Mouse (Mus musculus) liver, postnatal 0 days (tissue): ENCODE measurements around the gene Ap3b1. TPM values are rescaled to one million over a fixed set of nuclear protein-coding genes. Genes with fewer than 3 reads are reported as not detected.
A peak's percentile ranks its signal among the peaks of the same experiment; 100 is the strongest.
"Not testable (repeated sequence)": the region's sequence is repeated elsewhere in the genome, so short reads cannot be mapped to it uniquely, and the experiment has no call there.

ENCODE experiments used
- ATAC-seq: fragments of 200-750 bp; cut with Nextera tagmentation; 2 replicates; pipeline ENCODE4 v1.8.0; 2017; ENCODE audit warnings: mild to moderate bottlenecking, moderate library complexity
- DNase-seq: peaks from one replicate; pipeline ENCODE4 v3.0.0-alpha.2; 2016
- H3K27ac ChIP-seq: fragments of 300-500 bp; sonication (generic); 2 replicates; pipeline ENCODE4 v1.5.1; 2014; ENCODE audit warnings: antibody characterized with exemption, moderate library complexity, mild to moderate bottlenecking, low read depth
- H3K27me3 ChIP-seq: fragments of 300-500 bp; sonication (generic); 2 replicates; pipeline ENCODE4 v1.6.1; 2014; ENCODE audit warnings: low read length, control low read depth, mixed read lengths; ENCODE audit not compliant: insufficient read depth
- H3K36me3 ChIP-seq: fragments of 300-500 bp; sonication (generic); replicated peaks from 2 replicates; pipeline ENCODE4 v1.6.1; 2014; ENCODE audit warnings: mild to moderate bottlenecking, control low read depth, low read length, moderate library complexity, mixed read lengths; ENCODE audit not compliant: insufficient read depth
- H3K4me1 ChIP-seq: fragments of 300-500 bp; sonication (generic); 2 replicates; pipeline ENCODE4 v1.6.1; 2014; ENCODE audit warnings: antibody characterized with exemption, mild to moderate bottlenecking, control low read depth; ENCODE audit not compliant: insufficient read depth
- H3K4me2 ChIP-seq: fragments of 300-500 bp; sonication (generic); 2 replicates; pipeline ENCODE4 v1.6.1; 2014; ENCODE audit warnings: low read depth, mild to moderate bottlenecking, low read length, moderate library complexity, mixed read lengths
- H3K4me3 ChIP-seq: fragments of 300-500 bp; sonication (generic); 2 replicates; pipeline ENCODE4 v1.5.1; 2014; ENCODE audit warnings: low read depth, low read length
- H3K9ac ChIP-seq: fragments of 300-500 bp; sonication (generic); replicated peaks from 2 replicates; pipeline ENCODE4 v1.6.1; 2014; ENCODE audit warnings: mild to moderate bottlenecking, moderate library complexity
- H3K9me3 ChIP-seq: fragments of 300-500 bp; sonication (generic); 2 replicates; pipeline ENCODE4 v1.6.1; 2016; ENCODE audit warnings: mild to moderate bottlenecking, control low read depth, low read length, mixed read lengths
- CTCF ChIP-seq: sonication (generic); IDR thresholded peaks from 2 replicates; pipeline ENCODE4 v1.5.1; 2016; ENCODE audit warnings: antibody characterized with exemption, low read depth
- EP300 ChIP-seq: IDR thresholded peaks from 2 replicates; pipeline ENCODE4 v1.6.1; 2016; ENCODE audit warnings: antibody characterized with exemption, low read depth, mild to moderate bottlenecking
- WGBS: fragments of 180-500 bp; shearing (Covaris S2); extraction: QIAGEN DNeasy Blood & Tissue Kit; methylation state at CpG from one replicate; pipeline ENCODE4 v1.1.7; 2014; ENCODE audit not compliant: insufficient replicate concordance; 5-methylcytosine and 5-hydroxymethylcytosine counted together
- polyA plus RNA-seq: library from polyadenylated mRNA; unstranded; fragments of >200 nt; fragmentation: Nextera tagmentation; extraction: Ambion mirVana; gene quantifications from 2 replicates; pipeline ENCODE4 v1.2.1, GENCODE M21; 2015

Gene Ap3b1
- polyA plus RNA-seq, 1 experiment from 2014 or later: 15.1 TPM

DNA sequence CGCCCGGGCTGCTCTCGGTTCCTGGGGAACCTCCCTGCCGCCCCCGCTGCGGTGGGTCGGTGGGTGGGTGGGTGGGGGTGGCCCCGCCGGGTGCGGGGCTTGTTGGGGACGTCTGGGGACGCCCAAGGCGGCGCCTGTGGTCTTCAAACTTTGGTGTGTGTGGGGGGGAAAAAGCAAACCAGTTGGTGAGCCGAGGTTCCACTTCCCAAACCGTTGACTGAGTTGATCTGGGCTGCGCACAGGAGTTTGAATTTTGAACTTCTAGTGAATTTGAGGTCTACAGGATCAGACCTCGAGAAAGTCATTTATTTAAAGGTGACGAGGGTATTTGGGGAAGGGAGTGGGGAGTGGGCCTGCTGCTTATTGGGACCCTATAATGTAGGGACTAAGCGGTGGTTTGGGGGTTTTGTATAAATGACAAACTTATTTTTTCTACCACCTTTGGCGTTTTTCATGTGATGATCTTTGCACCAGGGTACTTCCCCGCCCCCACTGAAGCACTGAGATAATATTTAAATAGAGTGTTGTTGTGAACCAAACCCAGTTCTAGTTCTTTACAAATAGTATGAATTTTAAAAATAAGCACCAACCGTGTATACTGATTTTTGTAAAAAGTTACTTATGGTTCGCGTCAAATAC is 641 bp downstream of the Ap3b1 start:
- Histone ChIP-seq H3K9me3 (no peaks in the 10 kb centered on the region), H3K4me2 (peak overlapping the region; percentile 87), H3K4me3 (peak overlapping the region; percentile 90), H3K9ac (peak overlapping the region; percentile 90), H3K36me3 (peaks cover 8% of the 10 kb centered on the region; the same call in 1 of the 2 replicates), H3K27me3 (no peaks in the 10 kb centered on the region), H3K4me1 (peaks cover 10% of the 10 kb centered on the region), H3K27ac (peak overlapping the region; percentile 87)
- DNase-seq: no peak
- no peak; the same call in 1 of the 2 replicates for ATAC-seq
- WGBS: 15% methylated on average over 25 of the region's 25 CpGs
- TF ChIP-seq CTCF (no peak), EP300 (no peak)

DNA sequence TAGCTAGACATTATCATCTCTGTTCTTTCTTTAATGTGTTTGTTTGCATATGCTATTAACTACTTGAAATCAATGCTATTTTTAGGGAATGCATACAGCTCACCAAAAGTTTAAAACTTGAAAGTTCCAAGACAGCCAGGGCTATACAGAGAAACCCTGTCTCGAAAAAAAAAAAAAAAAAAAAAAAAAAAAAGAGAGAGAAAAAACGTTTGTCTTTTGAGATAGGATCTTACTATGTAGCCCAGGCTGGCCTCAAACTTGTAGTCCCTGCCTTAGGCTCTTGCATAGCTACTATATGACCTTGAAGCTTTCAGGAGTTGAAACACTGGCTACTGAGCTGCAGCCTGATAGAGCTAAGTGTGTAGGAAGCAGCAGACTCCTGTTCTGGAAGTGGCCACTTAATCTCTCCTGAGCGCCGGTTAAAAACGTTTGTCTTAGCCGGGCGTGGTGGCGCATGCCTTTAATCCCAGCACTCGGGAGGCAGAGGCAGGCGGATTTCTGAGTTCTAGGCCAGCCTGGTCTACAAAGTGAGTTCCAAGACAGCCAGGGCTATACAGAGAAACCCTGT is 2.3 kb downstream of the Ap3b1 start:
- H3K4me1 ChIP-seq: peaks cover 23% of the 10 kb centered on the region
- H3K4me3 ChIP-seq, H3K9ac ChIP-seq, DNase-seq, H3K36me3 ChIP-seq, H3K27me3 ChIP-seq, ATAC-seq, H3K4me2 ChIP-seq, H3K27ac ChIP-seq, H3K9me3 ChIP-seq: not testable (repeated sequence)
- 75% methylated on average over 10 of the region's 10 CpGs for WGBS

DNA sequence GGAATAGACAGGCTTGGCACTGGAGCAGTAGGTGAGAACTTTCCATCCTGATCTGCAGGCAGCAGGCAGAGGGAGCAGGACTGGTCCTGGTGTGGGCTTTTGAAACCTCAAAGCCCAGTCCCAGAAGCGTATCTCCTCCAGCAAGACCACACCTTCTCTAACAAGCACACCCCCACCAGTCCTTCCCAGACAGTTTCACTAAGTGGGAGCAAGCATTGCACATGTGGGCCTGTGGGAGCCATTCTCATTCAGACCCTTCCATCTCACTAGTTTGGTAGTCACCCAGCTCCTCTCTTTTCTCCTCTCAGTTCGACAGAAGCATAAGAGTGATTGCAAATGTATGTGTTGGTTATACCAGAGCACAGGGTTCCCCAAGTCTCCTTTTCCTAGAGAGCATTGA is 5.6 kb downstream of the Ap3b1 start:
- no peak overlapping the region for H3K4me2 ChIP-seq
- peaks cover 16% of the 10 kb centered on the region for H3K4me1 ChIP-seq
- no peaks in the 10 kb centered on the region for H3K9me3 ChIP-seq
- H3K27ac ChIP-seq: no peak overlapping the region
- WGBS: 74% methylated on average over 2 of the region's 2 CpGs
- TF ChIP-seq CTCF (no peak), EP300 (no peak)
- DNase-seq (no peak), ATAC-seq (no peak)
- no peaks in the 10 kb centered on the region for H3K27me3 ChIP-seq
- H3K4me3 ChIP-seq: no peak overlapping the region
- H3K9ac ChIP-seq: no peak overlapping the region
- peaks cover 8% of the 10 kb centered on the region; the same call in 1 of the 2 replicates for H3K36me3 ChIP-seq

DNA sequence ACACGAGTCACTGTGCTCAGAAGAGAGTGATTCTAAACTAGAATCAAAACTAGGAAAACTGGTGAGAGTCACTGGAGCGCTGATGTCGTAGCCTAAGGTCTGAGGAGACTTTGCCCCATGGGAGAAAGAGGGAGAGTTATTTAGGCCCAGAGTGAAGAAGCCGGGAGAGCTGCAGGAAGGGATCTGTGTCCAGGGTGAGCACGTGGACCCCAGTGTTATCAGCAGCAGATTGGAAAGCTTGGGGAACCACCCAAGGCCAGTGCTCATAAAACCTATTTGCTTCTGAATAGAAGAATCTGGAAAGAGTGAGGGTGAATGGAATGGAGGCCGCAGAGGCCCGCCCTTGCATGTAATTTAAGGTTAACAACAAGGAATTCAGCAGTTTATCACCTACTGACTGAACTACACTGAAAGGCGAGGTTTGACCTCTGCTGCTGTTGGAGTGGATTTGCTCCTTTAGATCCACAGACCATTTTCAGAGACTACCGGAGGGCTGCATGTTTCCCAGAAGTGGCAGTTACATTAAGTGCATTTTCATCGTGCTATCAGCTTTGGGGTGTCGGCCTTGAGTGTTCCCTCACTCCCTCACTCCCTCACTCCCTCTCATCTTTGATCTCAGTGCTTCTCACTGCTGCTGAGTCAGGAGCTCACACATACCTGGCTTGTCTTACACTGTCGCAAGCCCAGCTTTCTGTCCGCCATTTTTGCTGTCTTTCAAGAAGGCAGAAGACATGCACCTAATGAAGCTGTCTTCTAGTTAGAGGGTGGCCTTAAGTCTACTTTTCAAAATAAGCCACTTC is 6.5 kb downstream of the Ap3b1 start:
- Histone ChIP-seq H3K4me2 (no peak overlapping the region), H3K27ac (no peak overlapping the region; the same call in 1 of the 2 replicates), H3K36me3 (peaks cover 12% of the 10 kb centered on the region), H3K27me3 (no peaks in the 10 kb centered on the region), H3K9ac (no peak overlapping the region), H3K4me3 (no peak overlapping the region), H3K4me1 (peaks cover 13% of the 10 kb centered on the region), H3K9me3 (no peaks in the 10 kb centered on the region)
- no peak for TF ChIP-seq CTCF
- TF ChIP-seq EP300: no peak
- ATAC-seq (no peak), DNase-seq (no peak)
- WGBS: 63% methylated on average over 13 of the region's 13 CpGs

DNA sequence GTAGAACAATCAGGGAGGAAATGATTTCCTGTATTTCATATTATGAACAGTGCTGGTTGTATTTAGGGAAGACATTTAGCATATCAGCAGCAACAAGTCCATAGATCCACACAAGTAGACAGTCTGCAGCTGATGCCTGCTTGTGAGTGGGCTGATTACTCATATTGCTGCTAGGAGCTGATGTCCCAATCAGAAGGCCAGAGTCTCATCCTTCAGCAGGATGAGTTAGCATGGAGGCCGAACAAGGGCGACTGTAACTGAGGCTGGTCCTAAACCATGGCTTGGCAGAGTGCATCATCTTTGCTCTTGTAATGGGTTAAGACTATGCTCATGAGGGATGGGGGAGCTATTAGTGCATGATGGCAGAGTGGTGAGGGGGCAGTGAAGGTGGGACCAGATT is 9.1 kb downstream of the Ap3b1 start:
- H3K9me3 ChIP-seq: no peaks in the 10 kb centered on the region
- H3K4me2 ChIP-seq: no peak overlapping the region
- WGBS: 92% methylated on average over 2 of the region's 2 CpGs
- peaks cover 13% of the 10 kb centered on the region for H3K4me1 ChIP-seq
- DNase-seq (no peak), ATAC-seq (no peak)
- peaks cover 7% of the 10 kb centered on the region for H3K36me3 ChIP-seq
- TF ChIP-seq CTCF: no peak
- TF ChIP-seq EP300: no peak
- H3K9ac ChIP-seq: no peak overlapping the region
- H3K27ac ChIP-seq: no peak overlapping the region
- H3K4me3 ChIP-seq: no peak overlapping the region
- no peaks in the 10 kb centered on the region for H3K27me3 ChIP-seq

DNA sequence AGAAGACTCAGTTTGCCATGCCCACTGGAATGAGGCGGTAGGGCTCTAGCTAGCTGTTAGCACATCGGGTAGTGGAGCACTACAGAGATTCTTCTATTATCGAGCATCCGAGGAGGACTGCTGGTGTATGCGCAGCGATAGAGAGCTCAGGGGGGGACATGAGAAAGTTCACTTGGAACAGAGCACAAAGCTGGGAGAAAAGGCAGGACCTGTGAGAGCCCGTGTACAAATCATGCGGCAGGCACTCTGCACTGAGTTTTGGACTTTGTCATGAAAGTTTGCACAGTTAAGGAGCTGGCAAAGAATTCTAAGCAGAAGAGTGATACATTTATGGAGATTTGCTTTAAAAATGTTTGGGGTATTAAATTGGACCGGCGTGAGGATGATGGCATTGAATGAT is 11.8 kb downstream of the Ap3b1 start:
- no peak overlapping the region for H3K9ac ChIP-seq
- H3K4me2 ChIP-seq: no peak overlapping the region
- no peak for ATAC-seq
- peaks cover 12% of the 10 kb centered on the region for H3K36me3 ChIP-seq
- WGBS: 89% methylated on average over 10 of the region's 10 CpGs
- no peaks in the 10 kb centered on the region for H3K27me3 ChIP-seq
- no peak for TF ChIP-seq CTCF
- TF ChIP-seq EP300: no peak
- peaks cover 5% of the 10 kb centered on the region; the same call in 1 of the 2 replicates for H3K4me1 ChIP-seq
- H3K9me3 ChIP-seq: no peaks in the 10 kb centered on the region
- H3K27ac ChIP-seq: no peak overlapping the region
- no peak for DNase-seq
- H3K4me3 ChIP-seq: no peak overlapping the region
